ENCODE assay signal across 8 mouse cellular contexts in the genomic region with DNA sequence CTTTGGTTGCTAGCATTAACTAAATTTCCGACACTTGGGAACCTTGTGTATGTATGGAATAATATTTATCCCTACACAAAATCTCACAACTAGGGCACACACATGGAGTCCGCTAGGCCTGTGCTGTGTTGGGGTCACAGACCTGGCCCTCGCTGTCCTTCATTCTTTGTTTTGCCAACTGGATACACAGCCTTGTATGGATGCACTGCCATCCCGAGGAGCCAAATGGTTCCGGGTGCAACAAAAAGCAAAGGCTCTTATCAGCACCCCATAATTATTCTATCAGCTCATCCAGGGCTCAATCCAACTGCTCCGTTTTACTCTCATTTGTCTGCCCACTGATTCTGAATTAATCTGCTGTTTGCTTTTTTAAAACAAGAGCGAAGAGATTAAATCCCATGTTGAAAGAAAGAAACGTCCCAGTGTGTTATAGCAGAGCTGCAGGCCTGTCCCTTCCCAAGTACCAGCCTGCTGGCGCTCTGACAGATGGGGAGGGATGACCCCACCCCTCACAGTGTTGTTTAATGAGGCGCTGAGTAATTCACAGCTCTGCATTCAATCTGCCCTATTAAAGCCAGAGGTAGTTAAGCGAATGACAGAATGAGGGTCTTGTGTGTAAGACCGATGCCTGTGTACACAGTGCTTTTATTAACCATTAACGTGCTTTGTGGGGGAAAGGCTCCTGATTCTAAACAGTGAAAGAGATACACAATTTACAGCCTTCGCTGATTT.
DNase-seq lines count a peak whose midpoint lies in the region; ATAC-seq and TF ChIP-seq lines count a peak whose summit lies in the region.

No protein-coding gene starts in this region.

- no peaks in the 10 kb centered on the region for H3K4me1 ChIP-seq in liver, embryonic 13.5 days (replicated peaks)
- H3K4me1 ChIP-seq in liver, embryonic 12.5 days: no peaks in the 10 kb centered on the region
- no peaks in the 10 kb centered on the region for H3K4me1 ChIP-seq in embryonic facial prominence, embryonic 14.5 days (ENCODE audit: control insufficient read depth, insufficient read depth, low read length)

- H3K4me3 ChIP-seq in liver, embryonic 13.5 days (replicated peaks): no peak overlapping the region
- H3K4me3 ChIP-seq in liver, embryonic 12.5 days: no peak overlapping the region
- no peak overlapping the region for H3K4me3 ChIP-seq in embryonic facial prominence, embryonic 14.5 days (ENCODE audit: low read depth, low read length)
- no peak overlapping the region for H3K4me3 ChIP-seq in gastrocnemius, adult 2 months

- H3K9me3 ChIP-seq in liver, embryonic 13.5 days (replicated peaks): no peaks in the 10 kb centered on the region
- H3K9me3 ChIP-seq in liver, embryonic 12.5 days (replicated peaks): no peaks in the 10 kb centered on the region
- no peaks in the 10 kb centered on the region for H3K9me3 ChIP-seq in embryonic facial prominence, embryonic 14.5 days (ENCODE audit: control insufficient read depth, low read length)

- WGBS in liver, embryonic 13.5 days (ENCODE audit: insufficient replicate concordance): 54% methylated on average over 14 of the region's 14 CpGs
- WGBS in liver, embryonic 12.5 days (ENCODE audit: insufficient replicate concordance): 57% methylated on average over 14 of the region's 14 CpGs
- 48% methylated on average over 14 of the region's 14 CpGs for WGBS in embryonic facial prominence, embryonic 14.5 days

- intact Hi-C loops in gastrocnemius, adult 2 months (cut with DNase I): no loop called here

- H3K4me2 ChIP-seq in liver, embryonic 13.5 days: 0 out of 2 replicates have a peak overlapping the region, but pooled peaks have one; percentile 21
- no peak overlapping the region for H3K4me2 ChIP-seq in liver, embryonic 12.5 days
- H3K4me2 ChIP-seq in embryonic facial prominence, embryonic 14.5 days (ENCODE audit: low read depth, low read length): no peak overlapping the region

- no peak overlapping the region for H3K27ac ChIP-seq in liver, embryonic 13.5 days
- no peak overlapping the region for H3K27ac ChIP-seq in liver, embryonic 12.5 days
- no peak overlapping the region for H3K27ac ChIP-seq in embryonic facial prominence, embryonic 14.5 days (replicated peaks; ENCODE audit: low read depth, low read length)
- H3K27ac ChIP-seq in gastrocnemius, adult 2 months: no peak overlapping the region

- DNase-seq in liver, embryonic 13.5 days: no peak
- DNase-seq in embryonic facial prominence, embryonic 14.5 days (ENCODE audit: low spot score): peak; percentile 72
- peak; percentile 37 to 61 for DNase-seq in layer of hippocampus, postnatal 10 days (ENCODE audit: low spot score in 2 of 2)
- DNase-seq in retina, embryonic 14.5 days (ENCODE audit: low spot score): peak; percentile 87
- DNase-seq in natural killer cell, adult 2 months (ENCODE audit: low spot score in 2 of 2): no peak
- DNase-seq in gastrocnemius, adult 2 months: no peak
- no peak for DNase-seq in ovary, postnatal 36 days (ENCODE audit: low spot score)

- H3K27me3 ChIP-seq in liver, embryonic 13.5 days: no peaks in the 10 kb centered on the region
- no peaks in the 10 kb centered on the region for H3K27me3 ChIP-seq in liver, embryonic 12.5 days (replicated peaks)
- H3K27me3 ChIP-seq in embryonic facial prominence, embryonic 14.5 days (replicated peaks; ENCODE audit: control insufficient read depth, insufficient read depth, low read length): no peaks in the 10 kb centered on the region

- H3K9ac ChIP-seq in liver, embryonic 13.5 days: no peak overlapping the region
- H3K9ac ChIP-seq in liver, embryonic 12.5 days: no peak overlapping the region
- no peak overlapping the region for H3K9ac ChIP-seq in embryonic facial prominence, embryonic 14.5 days (ENCODE audit: low read depth, low read length)

- ATAC-seq in liver, embryonic 13.5 days (ENCODE audit: low read depth): no peak
- no peak for ATAC-seq in liver, embryonic 12.5 days
- ATAC-seq in embryonic facial prominence, embryonic 14.5 days (ENCODE audit: low read depth): peak; percentile 83

- H3K36me3 ChIP-seq in liver, embryonic 13.5 days: no peaks in the 10 kb centered on the region
- no peaks in the 10 kb centered on the region for H3K36me3 ChIP-seq in liver, embryonic 12.5 days
- H3K36me3 ChIP-seq in embryonic facial prominence, embryonic 14.5 days (ENCODE audit: control insufficient read depth, insufficient read depth, low read length): no peaks in the 10 kb centered on the region

- TF ChIP-seq CTCF in gastrocnemius, adult 2 months (IDR thresholded peaks at IDR 0.05): no peak

Comparison
In these comparisons a context has a peak if more than half of its experiments do, and no peak if none do; other contexts are left out.
1. DNase-seq: peak in embryonic facial prominence, embryonic 14.5 days (single experiment), layer of hippocampus, postnatal 10 days (2 of 2) and retina, embryonic 14.5 days (single experiment); none in liver, embryonic 13.5 days (single experiment), natural killer cell, adult 2 months (0 of 2), gastrocnemius, adult 2 months (single experiment) and ovary, postnatal 36 days (single experiment).